Mouse (Mus musculus): ENCODE results near the gene Jmjd7. TPM values are rescaled to one million over a fixed set of nuclear protein-coding genes. Genes with fewer than 3 reads are reported as not detected.

Gene Jmjd7
- polyA plus RNA-seq, 1 experiment from 2014 or later = 21.2 TPM

DNA sequence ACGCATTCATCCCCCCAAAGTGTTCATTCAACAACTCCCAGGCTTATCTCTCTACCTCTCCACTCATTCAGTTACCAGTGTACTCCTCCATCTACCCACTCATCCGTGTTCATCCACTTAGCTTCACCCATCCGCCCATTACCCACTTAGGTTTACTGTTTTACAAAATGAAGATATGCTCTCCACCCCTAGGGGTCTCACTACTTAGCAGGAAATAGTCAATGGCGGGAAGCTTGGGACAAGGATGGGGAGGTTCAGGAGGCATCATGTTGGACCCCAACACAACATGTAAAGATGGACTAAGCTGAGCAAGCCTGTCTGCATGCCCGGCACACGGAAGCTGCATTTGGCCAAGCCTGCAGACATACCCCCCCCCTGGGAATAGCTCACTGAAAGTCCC is 37.4 kb downstream of the Jmjd7 start:
- Histone ChIP-seq H3K36me3 (no peaks in the 10 kb centered on the region), H3K9ac (no peak overlapping the region), H3K27ac (no peak overlapping the region), H3K4me3 (no peak overlapping the region), H3K4me1 (peaks cover 17% of the 10 kb centered on the region), H3K27me3 (no peaks in the 10 kb centered on the region), H3K9me3 (no peaks in the 10 kb centered on the region), H3K4me2 (no peak overlapping the region)
- ATAC-seq (ENCODE audit: borderline replicate concordance, extremely low read depth, low FRiP score, low TSS enrichment) = no peak
- WGBS = 79% methylated on average over 6 of the region's 6 CpGs

DNA sequence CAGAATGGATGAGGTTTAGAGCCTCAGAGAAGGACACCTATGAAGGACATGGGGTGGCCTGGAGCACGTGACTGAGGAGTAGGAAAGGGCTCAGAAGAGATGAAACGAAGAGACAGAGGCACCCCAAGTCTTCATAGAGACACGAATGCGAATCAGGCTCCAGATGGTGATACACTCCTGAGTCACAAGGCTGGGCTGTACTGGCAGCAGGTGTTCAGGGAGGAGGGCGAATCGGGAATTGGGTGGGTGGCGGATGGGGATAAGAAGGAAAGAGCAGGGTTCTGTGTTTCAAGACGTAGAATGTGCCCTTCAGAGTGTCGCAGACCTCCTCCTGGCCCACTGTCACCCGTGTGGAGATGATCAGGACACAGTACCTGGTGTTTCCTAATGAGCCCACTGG is 38.0 kb downstream of the Jmjd7 start:
- WGBS = 85% methylated on average over 10 of the region's 10 CpGs
- ATAC-seq (ENCODE audit: borderline replicate concordance, extremely low read depth, low FRiP score, low TSS enrichment) = no peak

DNA sequence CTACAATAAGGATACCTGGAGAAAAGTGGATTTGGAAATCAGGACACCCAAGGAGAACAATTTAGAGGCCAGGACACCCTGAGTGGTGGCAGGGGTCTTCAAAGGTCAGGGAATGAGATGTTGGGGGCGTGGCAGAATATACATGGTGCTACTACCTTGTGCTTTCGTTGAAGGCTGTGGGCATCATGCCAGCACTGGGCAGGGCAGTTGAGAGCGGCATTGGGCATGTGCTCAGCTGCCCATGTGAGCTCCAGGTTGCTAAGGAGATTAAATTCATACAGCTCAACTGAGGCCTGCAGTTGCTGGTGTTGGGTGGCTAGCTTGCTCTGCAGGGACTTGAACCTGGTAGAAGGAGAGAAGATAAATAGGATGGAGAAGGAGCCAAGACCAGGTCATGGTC is 38.9 kb downstream of the Jmjd7 start:
- H3K27ac ChIP-seq = no peak overlapping the region
- peaks cover 4% of the 10 kb centered on the region; the same call in 1 of the 2 replicates for H3K4me1 ChIP-seq
- 70% methylated on average over 3 of the region's 3 CpGs for WGBS
- no peaks in the 10 kb centered on the region for H3K36me3 ChIP-seq
- no peak overlapping the region for H3K4me2 ChIP-seq
- no peaks in the 10 kb centered on the region for H3K9me3 ChIP-seq
- no peaks in the 10 kb centered on the region for H3K27me3 ChIP-seq
- no peak overlapping the region for H3K4me3 ChIP-seq
- no peak for ATAC-seq (ENCODE audit: borderline replicate concordance, extremely low read depth, low FRiP score, low TSS enrichment)
- H3K9ac ChIP-seq = no peak overlapping the region

More for the DNA sequence above, 38.0 kb downstream of the Jmjd7 start:
- Histone ChIP-seq H3K27me3 (no peaks in the 10 kb centered on the region), H3K27ac (no peak overlapping the region), H3K9ac (no peak overlapping the region), H3K4me2 (no peak overlapping the region), H3K4me3 (no peak overlapping the region), H3K4me1 (peaks cover 13% of the 10 kb centered on the region; the same call in 1 of the 2 replicates), H3K36me3 (no peaks in the 10 kb centered on the region), H3K9me3 (no peaks in the 10 kb centered on the region)

DNA sequence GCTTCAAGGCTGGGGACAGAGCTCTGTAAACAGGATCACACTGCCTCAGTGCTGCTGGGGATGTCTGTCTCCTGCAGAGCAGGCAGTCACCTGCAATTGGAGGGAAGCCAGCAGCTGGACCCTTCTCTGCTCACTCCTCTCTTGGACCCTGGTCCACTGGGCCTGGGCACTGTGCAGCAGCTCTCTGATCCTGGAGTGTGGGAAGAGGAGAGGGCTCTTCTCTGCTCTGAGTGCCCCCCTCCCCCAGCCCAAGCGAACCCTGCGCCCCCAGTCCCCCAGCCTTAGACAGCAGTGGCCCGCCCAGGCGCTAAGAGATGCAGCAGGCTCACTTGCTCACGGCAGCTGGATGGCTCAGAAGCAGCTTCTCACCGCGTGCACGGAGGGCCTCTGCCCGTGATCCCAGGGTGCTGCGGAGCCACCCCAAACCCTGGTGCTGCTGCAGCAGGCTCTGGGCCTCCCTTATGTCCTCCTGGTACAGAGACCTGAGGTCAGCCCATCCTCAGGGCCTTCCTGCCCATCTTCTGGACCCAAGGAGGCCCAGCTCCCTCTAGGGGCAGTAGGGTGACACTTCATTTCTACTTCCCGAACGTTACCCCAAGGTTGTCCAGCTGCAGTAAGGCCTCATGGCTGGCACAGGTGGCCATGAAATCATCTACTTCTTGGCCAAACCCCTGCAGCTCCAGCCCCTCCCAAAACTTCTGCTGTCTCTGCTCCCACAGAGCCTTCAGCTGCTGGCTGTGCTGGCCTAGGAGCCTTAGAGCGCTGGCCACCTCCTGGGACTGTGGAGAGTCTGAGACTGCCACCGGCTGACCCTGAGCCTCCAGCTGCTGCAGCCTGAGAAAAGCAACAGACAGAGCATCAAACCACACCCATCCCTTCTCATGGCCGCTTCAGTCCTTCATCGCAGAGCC is 41.5 kb downstream of the Jmjd7 start:
- H3K9me3 ChIP-seq = no peaks in the 10 kb centered on the region
- H3K27me3 ChIP-seq = no peaks in the 10 kb centered on the region
- no peaks in the 10 kb centered on the region for H3K36me3 ChIP-seq
- no peak overlapping the region for H3K27ac ChIP-seq
- ATAC-seq (ENCODE audit: borderline replicate concordance, extremely low read depth, low FRiP score, low TSS enrichment) = no peak
- H3K9ac ChIP-seq = no peak overlapping the region
- H3K4me2 ChIP-seq = no peak overlapping the region
- WGBS = 40% methylated on average over 16 of the region's 16 CpGs
- no peak overlapping the region for H3K4me3 ChIP-seq
- H3K4me1 ChIP-seq = no peaks in the 10 kb centered on the region

DNA sequence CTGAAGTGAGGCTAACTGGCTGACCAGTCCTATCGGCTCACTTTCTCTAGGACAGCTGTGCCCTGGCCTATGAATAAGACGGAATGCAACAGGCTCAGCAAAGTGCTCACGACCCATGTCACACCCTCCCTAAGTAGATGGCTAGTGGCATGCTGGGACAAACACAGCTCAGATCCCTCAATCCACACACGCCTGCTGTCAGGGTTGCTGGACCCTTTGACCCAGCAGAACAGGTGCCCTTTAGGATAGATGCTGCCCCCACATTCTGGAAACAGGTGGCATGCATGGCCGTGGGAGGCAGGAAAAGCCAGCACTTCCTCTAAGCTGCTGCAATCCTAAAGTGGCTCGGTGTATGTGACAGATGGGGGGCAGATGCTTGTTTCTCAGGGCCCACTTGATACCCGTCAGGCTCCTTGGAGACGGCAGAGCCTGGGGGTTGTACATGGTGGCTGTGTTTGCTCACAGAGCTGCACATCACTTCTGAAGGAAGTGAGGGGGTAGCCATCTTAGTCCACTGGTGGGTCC is 42.2 kb downstream of the Jmjd7 start:
- H3K4me3 ChIP-seq = no peak overlapping the region
- no peak overlapping the region for H3K27ac ChIP-seq
- H3K4me2 ChIP-seq = no peak overlapping the region
- H3K4me1 ChIP-seq = no peaks in the 10 kb centered on the region
- no peaks in the 10 kb centered on the region for H3K9me3 ChIP-seq
- WGBS = 54% methylated on average over 8 of the region's 8 CpGs
- no peak overlapping the region for H3K9ac ChIP-seq
- H3K36me3 ChIP-seq = no peaks in the 10 kb centered on the region
- no peak for ATAC-seq (ENCODE audit: borderline replicate concordance, extremely low read depth, low FRiP score, low TSS enrichment)
- no peaks in the 10 kb centered on the region for H3K27me3 ChIP-seq

DNA sequence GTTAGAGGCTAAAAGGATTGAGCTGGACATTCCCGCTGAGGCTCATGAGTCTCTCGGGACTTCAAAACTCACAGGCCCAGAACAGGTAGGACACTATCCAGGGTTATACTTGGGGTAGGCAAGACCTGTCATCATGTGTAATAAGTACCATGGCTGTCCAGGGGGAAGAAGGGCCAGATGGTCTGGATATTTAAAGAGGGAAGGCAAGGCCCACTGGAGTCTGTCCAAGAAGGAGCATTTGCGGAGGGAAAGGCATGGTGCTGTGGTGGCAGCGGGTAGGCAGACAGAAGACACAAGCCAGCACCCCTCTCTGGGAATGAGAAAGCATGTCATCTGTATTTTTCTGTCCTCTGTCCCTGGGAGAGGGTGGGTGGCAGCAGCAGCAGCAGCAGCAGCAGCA is 46.8 kb downstream of the Jmjd7 start:
- no peak overlapping the region for H3K4me2 ChIP-seq
- ATAC-seq (ENCODE audit: borderline replicate concordance, extremely low read depth, low FRiP score, low TSS enrichment) = no peak
- 86% methylated on average over 4 of the region's 4 CpGs for WGBS
- H3K27ac ChIP-seq = no peak overlapping the region
- no peak overlapping the region for H3K4me3 ChIP-seq
- H3K36me3 ChIP-seq = no peaks in the 10 kb centered on the region
- H3K9me3 ChIP-seq = no peaks in the 10 kb centered on the region
- H3K27me3 ChIP-seq = peaks cover 24% of the 10 kb centered on the region
- no peak overlapping the region for H3K9ac ChIP-seq
- H3K4me1 ChIP-seq = 0 out of 2 replicates have a peak, but pooled peaks cover 4% of the 10 kb centered on the region

DNA sequence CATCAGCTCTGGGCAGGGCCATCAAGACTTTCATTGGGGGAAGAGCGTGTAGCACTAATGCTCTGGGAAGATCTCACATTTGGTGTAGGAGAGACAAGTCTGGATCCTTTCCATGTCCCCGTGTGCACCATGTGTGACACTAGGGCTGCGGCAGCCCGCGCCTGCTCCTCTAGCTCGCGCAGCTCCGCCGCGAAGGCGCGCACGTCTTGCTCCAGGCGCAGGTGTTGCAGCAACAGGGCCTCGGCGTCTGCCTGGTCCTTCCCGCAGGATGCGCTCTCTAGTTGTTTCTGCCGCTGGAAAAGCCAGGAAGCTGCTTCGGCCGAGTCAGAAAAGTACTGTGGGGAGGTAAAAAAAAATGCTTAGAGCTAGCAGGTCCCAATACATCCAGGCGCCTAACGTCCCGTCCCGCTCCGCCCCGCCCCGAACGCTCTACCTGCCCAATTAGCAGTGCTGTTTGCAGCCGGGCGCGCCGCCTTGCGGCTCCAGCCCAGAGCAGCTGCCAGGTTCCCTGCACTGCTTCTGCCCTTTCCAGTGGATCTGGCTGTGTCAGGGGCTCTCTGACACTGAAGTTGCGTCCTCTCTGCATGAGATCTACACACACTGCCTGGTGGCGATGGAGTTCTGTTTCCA is 48.9 kb downstream of the Jmjd7 start:
- H3K36me3 ChIP-seq = no peaks in the 10 kb centered on the region
- no peak overlapping the region for H3K27ac ChIP-seq
- no peaks in the 10 kb centered on the region for H3K9me3 ChIP-seq
- 0 out of 2 replicates have a peak, but pooled peaks cover 4% of the 10 kb centered on the region for H3K4me1 ChIP-seq
- ATAC-seq (ENCODE audit: borderline replicate concordance, extremely low read depth, low FRiP score, low TSS enrichment) = peak; percentile 60; the same call in 1 of the 2 replicates
- H3K4me3 ChIP-seq = peak overlapping the region; percentile 23
- H3K9ac ChIP-seq = no peak overlapping the region; the same call in 1 of the 2 replicates
- peaks cover 24% of the 10 kb centered on the region for H3K27me3 ChIP-seq
- H3K4me2 ChIP-seq = peak overlapping the region; percentile 53
- WGBS = 1% methylated on average over 36 of the region's 36 CpGs

Small RNA genes within 50 kb of the gene (microRNA-seq; reads per million reads assigned to microRNA genes)
- not detected for gene Mir7665

Other genes with a start within 250 kb of the Jmjd7 start
- 30.4 and 31.7 TPM in 2 replicates for gene Rpap1, start 239.9 kb upstream of the Jmjd7 start, polyA plus RNA-seq (2015; fragmentation: Nextera tagmentation; extraction: Ambion mirVana)
- gene Tyro3, start 229.8 kb upstream of the Jmjd7 start, polyA plus RNA-seq (2015; fragmentation: Nextera tagmentation; extraction: Ambion mirVana) = 21.4 and 21.6 TPM in 2 replicates
- gene Mga, start 130.3 kb upstream of the Jmjd7 start, polyA plus RNA-seq (2015; fragmentation: Nextera tagmentation; extraction: Ambion mirVana) = 22.8 and 27.5 TPM in 2 replicates
- gene Mapkbp1, start 54.8 kb upstream of the Jmjd7 start, polyA plus RNA-seq (2015; fragmentation: Nextera tagmentation; extraction: Ambion mirVana) = 2.6 and 3.0 TPM in 2 replicates
- 2.1 and 3.1 TPM in 2 replicates for gene Gm28042, start within 50 bp of the Jmjd7 start, polyA plus RNA-seq (2015; fragmentation: Nextera tagmentation; extraction: Ambion mirVana)
- gene Pla2g4b, start 5.9 kb downstream of the Jmjd7 start, polyA plus RNA-seq (2015; fragmentation: Nextera tagmentation; extraction: Ambion mirVana) = 1.0 and 1.3 TPM in 2 replicates
- 89.4 and 96.5 TPM in 2 replicates for gene Ehd4, start 127.1 kb downstream of the Jmjd7 start, polyA plus RNA-seq (2015; fragmentation: Nextera tagmentation; extraction: Ambion mirVana)
- 0.37 TPM in 1 of 2 replicates, not detected in the other for gene Pla2g4e, start 217.9 kb downstream of the Jmjd7 start, polyA plus RNA-seq (2015; fragmentation: Nextera tagmentation; extraction: Ambion mirVana)